Mouse (Mus musculus): ENCODE results near the gene Ell2. TPM values are rescaled to one million over a fixed set of nuclear protein-coding genes. Genes with fewer than 3 reads are reported as not detected.
A peak's percentile ranks its signal among the peaks of the same experiment; 100 is the strongest.

Ell2 gene
- total RNA-seq, 1 experiment from 2014 or later: 45.2 TPM

- ATAC-seq (replicated peaks; ENCODE audit: insufficient number of reproducible peaks, low FRiP score, low TSS enrichment, poor library complexity, severe bottlenecking): no peak
These were observed 21.4 kb downstream of the Ell2 start for GRCm38 (mm10) chr13:75727932-75728331.

DNA sequence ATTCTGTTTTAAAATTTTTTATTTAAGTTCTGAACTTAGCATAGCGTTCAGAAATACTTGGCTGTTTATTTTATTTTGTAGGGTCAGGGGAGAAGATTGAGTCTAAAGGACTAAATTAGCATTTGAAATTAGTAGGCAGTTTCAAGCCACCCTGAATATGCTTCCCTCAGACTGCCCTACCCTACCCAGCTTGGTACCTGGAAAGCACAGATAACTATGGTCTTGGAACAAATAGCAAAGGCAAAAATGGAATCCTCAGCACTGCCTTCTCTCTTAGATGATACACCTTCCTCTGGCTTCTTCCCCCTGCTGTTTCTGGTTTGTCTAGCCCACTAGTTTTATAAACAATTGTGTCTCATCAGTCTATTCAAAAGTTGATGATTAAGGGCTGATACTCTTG is 23.3 kb downstream of the Ell2 start:
- ATAC-seq (replicated peaks; ENCODE audit: insufficient number of reproducible peaks, low FRiP score, low TSS enrichment, poor library complexity, severe bottlenecking): no peak

DNA sequence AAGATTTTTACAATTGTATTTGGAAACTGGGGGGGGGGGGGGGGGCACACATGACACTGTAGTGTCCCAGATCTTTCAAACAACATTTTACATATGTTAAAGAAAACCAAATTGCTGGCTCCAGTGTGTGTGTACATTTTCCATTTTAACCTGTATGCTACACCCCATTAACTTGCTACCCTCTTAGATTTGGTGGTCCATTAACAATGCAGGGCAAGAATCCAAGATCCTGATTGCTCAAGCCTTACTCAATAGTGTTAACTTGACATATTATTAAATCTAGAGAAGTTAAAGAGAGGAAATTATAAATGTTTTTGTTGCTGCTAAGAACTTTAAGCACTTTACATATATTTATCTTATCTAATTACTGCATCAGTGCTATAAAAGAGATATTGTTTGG is 24.2 kb downstream of the Ell2 start:
- ATAC-seq (replicated peaks; ENCODE audit: insufficient number of reproducible peaks, low FRiP score, low TSS enrichment, poor library complexity, severe bottlenecking): no peak

DNA sequence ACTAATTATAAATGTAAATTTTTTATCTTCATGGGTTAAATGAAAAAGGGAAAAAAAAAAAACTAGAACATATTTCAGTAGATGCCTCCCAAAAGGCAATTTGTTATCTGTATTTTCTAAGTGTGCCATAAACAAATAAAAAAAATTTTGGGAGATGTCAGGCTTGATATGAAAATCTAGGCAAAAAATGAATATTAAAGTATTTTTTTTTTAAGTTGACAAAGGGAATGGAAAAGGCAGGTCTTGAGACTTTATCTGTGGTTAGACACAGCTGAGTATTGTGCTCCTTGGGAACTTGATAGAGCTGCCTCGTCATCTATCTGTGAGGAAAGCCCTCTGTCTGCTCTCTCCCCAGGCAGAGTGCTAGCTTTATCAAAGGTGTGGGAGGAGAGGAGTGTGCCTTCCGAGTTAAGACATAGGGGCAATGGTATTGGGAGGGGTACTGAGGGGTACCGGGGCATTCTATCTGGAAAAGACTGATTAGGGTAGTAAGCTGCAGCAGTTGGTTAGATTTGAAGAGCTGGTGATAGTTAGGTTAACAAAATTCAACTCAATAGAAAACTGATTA is 27.1 kb downstream of the Ell2 start:
- ATAC-seq (replicated peaks; ENCODE audit: insufficient number of reproducible peaks, low FRiP score, low TSS enrichment, poor library complexity, severe bottlenecking): no peak

GRCm38 (mm10) chr13:75734231-75734630 is 27.7 kb downstream of the Ell2 start:
- ATAC-seq (replicated peaks; ENCODE audit: insufficient number of reproducible peaks, low FRiP score, low TSS enrichment, poor library complexity, severe bottlenecking): no peak

DNA sequence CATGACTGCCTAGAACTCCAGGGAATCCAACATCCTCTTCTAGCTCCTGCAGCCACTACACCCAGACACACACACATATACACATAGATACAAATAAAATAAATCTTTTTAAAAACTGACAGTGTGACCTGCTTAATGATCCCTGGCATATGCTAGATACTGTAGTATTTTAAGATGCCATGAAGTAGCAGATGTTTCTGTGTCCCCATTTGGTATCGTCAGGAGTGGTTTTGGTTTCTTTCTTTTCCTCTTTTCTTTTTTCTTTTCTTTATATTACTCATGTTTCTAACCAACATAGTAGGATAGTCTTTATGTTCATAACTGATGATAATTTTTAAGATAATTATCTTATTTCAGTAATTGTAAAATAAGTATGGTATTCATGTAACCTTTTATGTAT is 29.0 kb downstream of the Ell2 start:
- ATAC-seq (replicated peaks; ENCODE audit: insufficient number of reproducible peaks, low FRiP score, low TSS enrichment, poor library complexity, severe bottlenecking): no peak

- no peak for ATAC-seq (replicated peaks; ENCODE audit: insufficient number of reproducible peaks, low FRiP score, low TSS enrichment, poor library complexity, severe bottlenecking)
These were observed 31.4 kb downstream of the Ell2 start for GRCm38 (mm10) chr13:75737991-75738390.

DNA sequence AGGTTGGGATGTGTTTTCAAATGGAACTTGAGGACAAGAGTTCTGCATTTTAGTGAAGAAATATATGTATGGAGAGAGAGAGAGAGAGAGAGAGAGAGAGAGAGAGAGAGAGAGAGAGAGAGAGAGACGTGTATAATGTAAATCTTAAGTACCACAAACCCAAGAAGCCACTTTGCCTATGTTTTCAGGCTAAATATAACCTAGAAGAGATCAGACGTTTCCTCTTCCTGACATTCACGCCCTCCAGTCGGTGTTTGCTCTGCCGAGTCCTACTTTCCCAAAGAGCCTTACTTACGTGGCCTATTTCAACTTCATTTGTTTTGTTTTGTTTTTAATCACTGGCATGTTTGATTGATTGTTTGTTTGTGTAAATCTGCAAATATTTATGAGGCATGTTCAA is 32.0 kb downstream of the Ell2 start:
- ATAC-seq (replicated peaks; ENCODE audit: insufficient number of reproducible peaks, low FRiP score, low TSS enrichment, poor library complexity, severe bottlenecking): no peak

GRCm38 (mm10) chr13:75738957-75739356 is 32.4 kb downstream of the Ell2 start:
- peak; percentile 49; the same call in 1 of the 2 replicates for ATAC-seq (replicated peaks; ENCODE audit: insufficient number of reproducible peaks, low FRiP score, low TSS enrichment, poor library complexity, severe bottlenecking)

GRCm38 (mm10) chr13:75740018-75740417 is 33.5 kb downstream of the Ell2 start:
- no peak for ATAC-seq (replicated peaks; ENCODE audit: insufficient number of reproducible peaks, low FRiP score, low TSS enrichment, poor library complexity, severe bottlenecking)

DNA sequence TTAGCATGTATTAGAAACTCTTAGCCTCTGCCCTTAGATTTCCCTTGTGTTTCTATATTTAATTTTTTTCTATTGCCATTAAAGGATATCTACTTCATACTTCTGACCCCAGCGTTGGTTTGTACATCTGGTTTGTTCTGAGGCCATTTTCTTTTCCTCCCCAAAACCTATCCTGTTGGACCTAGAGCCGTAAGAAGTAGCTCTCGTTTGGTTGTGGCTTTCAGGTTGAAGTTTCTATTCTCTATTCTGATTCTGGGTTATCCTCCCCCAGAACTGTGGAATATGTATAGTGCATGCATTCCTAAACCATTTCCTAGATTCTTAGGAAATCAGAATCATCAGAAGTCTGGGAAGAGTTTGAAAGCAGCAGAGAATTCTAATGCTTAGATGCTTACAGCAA is 34.6 kb downstream of the Ell2 start:
- no peak for ATAC-seq (replicated peaks; ENCODE audit: insufficient number of reproducible peaks, low FRiP score, low TSS enrichment, poor library complexity, severe bottlenecking)

DNA sequence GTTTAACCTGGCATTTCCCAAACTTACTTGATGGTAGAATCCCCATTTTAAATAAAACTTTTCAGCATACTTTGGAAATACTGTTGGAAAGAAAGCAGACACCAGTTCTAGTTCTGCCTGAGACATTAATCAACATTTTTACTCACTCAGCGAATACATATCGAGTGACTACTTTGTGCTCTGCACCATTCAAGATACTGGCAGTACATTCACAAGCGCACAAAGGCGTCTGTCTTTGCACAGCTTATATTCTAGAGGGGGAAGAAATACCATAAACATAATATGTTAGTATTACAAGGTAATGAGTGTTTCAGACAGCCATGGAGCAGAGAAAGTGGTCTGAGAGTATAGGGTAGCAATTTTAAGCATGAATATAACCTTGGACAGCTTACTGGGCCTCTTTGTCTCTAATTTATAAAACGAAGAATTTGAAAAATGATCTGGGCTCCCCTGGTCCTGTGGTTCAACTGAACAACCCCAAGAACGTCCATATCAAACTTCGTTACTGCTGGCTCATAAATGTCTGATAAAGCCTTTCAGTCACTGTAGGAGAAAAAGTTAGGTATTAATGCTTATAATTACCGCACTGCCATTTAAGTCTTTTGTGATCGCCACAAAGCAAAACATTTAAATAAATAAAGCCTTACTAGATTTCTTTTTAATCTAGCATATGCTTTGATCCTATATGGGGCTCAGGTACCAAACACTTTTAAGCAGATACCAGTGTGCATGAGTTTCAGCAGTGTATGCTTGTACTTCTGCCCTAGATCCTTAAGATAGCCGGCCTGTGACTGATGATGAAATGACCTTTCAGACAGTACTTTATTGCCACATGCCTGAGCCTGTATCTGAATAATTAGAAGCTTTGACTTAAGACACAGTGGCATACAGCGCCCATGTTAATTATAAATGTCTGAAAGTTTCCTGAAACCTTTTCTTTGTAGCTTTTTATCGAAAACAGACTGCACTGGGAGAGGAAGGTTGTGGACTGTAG is 35.5 kb downstream of the Ell2 start:
- 0 out of 2 replicates have a peak, but pooled peaks have one; percentile 28 for ATAC-seq (replicated peaks; ENCODE audit: insufficient number of reproducible peaks, low FRiP score, low TSS enrichment, poor library complexity, severe bottlenecking)

GRCm38 (mm10) chr13:75742970-75743369 is 36.4 kb downstream of the Ell2 start:
- ATAC-seq (replicated peaks; ENCODE audit: insufficient number of reproducible peaks, low FRiP score, low TSS enrichment, poor library complexity, severe bottlenecking): no peak

- no peak for ATAC-seq (replicated peaks; ENCODE audit: insufficient number of reproducible peaks, low FRiP score, low TSS enrichment, poor library complexity, severe bottlenecking)
These were observed 37.5 kb downstream of the Ell2 start for GRCm38 (mm10) chr13:75744065-75744464.

DNA sequence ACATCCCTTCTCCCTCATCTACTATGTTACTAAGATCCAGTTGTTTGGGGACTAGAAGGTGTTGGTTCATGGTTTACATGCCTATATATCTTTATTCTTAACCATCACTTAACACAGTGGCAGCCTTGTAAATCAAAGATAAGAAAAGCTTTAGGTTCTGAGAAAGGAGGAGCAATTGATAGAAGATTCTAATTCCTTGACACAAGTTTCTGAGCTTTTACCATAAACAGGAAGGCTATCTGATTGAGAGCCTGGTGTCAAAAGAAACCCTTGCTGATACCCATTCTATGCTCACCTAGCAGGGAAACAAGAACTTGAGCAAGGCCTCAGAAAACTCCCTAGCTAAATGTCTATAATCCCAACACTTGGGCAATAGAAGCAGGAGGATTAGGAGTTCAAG is 38.8 kb downstream of the Ell2 start:
- ATAC-seq (replicated peaks; ENCODE audit: insufficient number of reproducible peaks, low FRiP score, low TSS enrichment, poor library complexity, severe bottlenecking): no peak

- ATAC-seq (replicated peaks; ENCODE audit: insufficient number of reproducible peaks, low FRiP score, low TSS enrichment, poor library complexity, severe bottlenecking): no peak
These were observed 40.7 kb downstream of the Ell2 start for GRCm38 (mm10) chr13:75747265-75747664.

DNA sequence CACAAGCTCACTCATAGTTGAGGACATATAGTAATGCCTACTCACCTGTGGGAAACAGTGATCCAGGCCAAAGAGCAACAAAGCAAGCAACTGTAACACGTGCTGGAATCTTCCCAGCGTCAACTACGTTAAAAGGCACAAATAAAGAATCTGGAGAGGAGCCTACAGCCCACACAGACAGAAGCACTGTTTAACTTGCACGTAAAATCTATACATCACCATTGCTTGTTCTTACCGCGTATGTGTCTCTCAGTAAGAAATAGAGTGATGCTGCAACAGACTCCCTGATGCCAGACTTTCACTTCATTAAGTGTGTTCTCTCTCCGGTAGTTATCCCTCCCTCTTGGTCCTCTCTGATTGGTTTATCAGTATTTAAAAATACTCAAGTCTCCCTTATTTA is 42.1 kb downstream of the Ell2 start:
- ATAC-seq (replicated peaks; ENCODE audit: insufficient number of reproducible peaks, low FRiP score, low TSS enrichment, poor library complexity, severe bottlenecking): no peak

DNA sequence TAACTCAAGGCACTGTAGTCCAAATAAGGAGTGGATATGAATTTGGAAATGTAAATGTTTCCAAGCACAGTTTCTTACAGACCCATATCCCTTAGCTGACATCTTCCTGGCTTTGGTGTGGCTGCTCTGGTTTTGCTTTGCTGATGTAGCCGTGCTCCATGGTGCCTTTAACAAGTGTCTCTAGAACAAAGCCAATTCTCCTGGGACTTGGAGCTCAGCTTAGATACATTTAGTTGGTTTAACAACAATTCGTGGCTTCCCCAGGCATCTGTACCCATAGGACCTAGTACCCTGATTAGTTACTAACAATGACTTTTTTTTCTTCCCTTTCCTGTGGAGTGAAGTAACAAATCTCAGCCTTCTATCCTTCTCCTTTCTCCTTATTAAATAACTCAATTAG is 44.2 kb downstream of the Ell2 start:
- ATAC-seq (replicated peaks; ENCODE audit: insufficient number of reproducible peaks, low FRiP score, low TSS enrichment, poor library complexity, severe bottlenecking): no peak

GRCm38 (mm10) chr13:75752216-75752938 is 45.8 kb downstream of the Ell2 start:
- ATAC-seq (replicated peaks; ENCODE audit: insufficient number of reproducible peaks, low FRiP score, low TSS enrichment, poor library complexity, severe bottlenecking): no peak
